Mouse (Mus musculus): Measurements from ENCODE around the gene Gprc5d.

Gene Gprc5d

DNA sequence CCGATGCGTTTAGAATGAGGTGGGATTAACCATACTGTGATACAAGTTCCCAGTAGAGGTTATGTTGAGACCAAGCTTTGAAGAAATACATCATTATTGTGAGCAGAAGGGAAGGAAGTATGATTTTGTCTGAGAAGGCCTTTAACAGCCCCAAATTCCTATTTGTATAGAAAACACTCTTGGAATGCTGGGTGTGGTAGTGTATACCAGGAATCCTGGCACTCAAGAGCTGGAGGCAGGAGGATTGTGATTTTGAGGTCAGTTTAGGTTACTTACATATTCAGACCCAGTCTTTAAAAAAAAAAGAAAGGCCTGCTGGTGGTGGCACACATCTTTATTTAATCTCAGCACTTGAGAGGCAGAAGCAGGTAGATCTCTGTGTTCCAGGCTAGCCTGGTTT is 47.7 kb downstream of the Gprc5d start:
- DNase-seq (ENCODE audit: low read depth, low spot score), result peak; percentile 87

DNA sequence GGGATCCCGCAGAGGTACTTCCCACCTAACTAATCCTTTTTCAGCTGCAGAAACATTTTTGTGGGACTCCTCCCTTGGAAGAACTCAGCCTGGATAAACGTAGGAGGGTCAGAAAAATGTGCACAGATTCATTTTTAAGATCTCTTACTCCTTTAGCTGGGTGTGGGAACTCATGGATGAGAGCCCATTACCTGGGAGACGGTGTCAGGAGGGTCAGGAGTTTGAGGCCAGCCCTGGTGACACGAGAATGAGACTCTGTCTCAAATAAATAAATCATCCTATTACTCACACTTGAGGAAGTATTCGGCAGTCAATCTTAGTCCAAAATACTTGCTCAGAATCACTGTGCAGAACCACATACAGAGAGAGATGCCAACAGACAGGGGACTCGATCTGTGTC is 48.2 kb downstream of the Gprc5d start:
- DNase-seq (ENCODE audit: low read depth, low spot score), result peak; percentile 83

- DNase-seq (ENCODE audit: low read depth, low spot score), result no peak
Measured at GRCm38 (mm10) chr6:135068221-135068620, 49.9 kb downstream of the Gprc5d start.

GRCm38 (mm10) chr6:135066795-135067445 is 51.2 kb downstream of the Gprc5d start:
- peak; percentile 43 for DNase-seq (ENCODE audit: low read depth, low spot score)

- peak; percentile 80 for DNase-seq (ENCODE audit: low read depth, low spot score)
Measured at GRCm38 (mm10) chr6:135065236-135065957, 52.7 kb downstream of the Gprc5d start, which contains the start of gene Gprc5a. TSS of gene Gprc5a (plus strand) at chr6:135065651.

GRCm38 (mm10) chr6:135064621-135065020 is 53.5 kb downstream of the Gprc5d start:
- DNase-seq (ENCODE audit: low read depth, low spot score), result no peak

DNA sequence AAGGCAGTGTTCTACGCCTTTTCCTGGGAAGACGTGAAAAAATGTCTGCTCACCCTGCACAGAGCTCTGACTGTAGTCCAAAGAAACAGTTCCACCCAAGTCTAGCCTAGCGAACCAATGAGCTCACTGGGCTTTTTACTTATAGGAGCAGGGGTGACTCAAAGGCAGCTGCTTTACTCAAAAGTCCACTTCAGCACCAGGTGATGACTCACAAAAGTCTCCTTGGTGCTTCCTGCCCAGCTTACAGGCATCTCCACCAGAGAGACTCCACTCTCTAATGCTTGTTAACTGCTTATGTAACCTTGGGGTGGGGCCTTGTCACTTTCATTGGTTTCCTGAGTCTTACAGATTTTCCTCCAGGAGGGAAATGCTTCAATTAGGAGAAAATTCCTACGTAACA is 57.4 kb downstream of the Gprc5d start:
- DNase-seq (ENCODE audit: low read depth, low spot score), result peak; percentile 91

Data from 3T3-L1 (cell line).